Mouse (Mus musculus) 416B (cell line): Measurements from ENCODE around the gene Lhfp.

Experiments used
- DNase-seq: peaks from one replicate; pipeline ENCODE4 v3.0.0; 2011; ENCODE audit warnings: low read depth

Lhfp gene

DNA sequence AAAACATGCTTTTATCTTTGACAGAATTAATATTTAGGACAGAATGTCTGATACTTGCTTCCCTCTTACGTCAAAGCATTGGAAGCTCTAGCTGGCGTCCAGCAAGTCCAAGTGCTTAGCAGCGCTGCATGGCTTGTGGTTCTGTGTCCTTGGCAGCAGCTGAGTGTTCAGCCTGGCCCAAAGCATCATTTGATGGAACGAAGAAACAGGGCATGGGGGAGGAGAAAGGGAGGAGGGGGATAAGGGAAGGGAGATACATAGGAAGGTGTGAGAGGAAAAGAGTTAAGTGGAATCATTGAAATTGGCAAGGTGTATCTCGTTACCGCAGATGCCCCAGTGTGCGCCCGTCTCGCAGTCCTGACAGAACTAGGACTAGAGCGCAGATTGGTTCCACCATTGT, 124.0 kb downstream of the Lhfp start:
- DNase-seq = no peak

DNA sequence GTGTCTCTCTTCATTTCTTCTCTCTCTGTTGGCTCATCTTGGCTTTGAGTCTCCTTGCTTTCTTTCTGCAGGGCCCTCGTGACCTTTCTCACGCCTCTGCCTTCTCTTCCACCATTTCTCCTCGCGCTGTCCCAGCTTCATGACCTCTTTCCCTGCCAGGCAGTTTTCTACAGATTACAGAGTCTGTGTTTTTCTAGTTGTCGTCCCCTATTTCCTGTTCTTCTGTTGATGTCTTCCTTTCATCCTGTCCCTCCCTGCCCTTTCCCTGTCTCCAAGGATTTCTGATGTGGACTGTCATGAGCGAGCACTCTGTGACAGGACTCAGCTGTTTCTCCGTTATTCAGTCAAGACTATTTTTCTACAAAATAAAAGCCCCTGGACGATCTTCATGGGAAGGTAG, 124.7 kb downstream of the Lhfp start:
- no peak for DNase-seq

GRCm38 (mm10) chr3:53169486-53169885, 128.2 kb downstream of the Lhfp start:
- DNase-seq = no peak

GRCm38 (mm10) chr3:53173310-53174063, 132.2 kb downstream of the Lhfp start:
- no peak for DNase-seq

GRCm38 (mm10) chr3:53179936-53180335, 138.6 kb downstream of the Lhfp start:
- no peak for DNase-seq

- DNase-seq = no peak
Observed at GRCm38 (mm10) chr3:53185439-53185838, 144.1 kb downstream of the Lhfp start.

DNA sequence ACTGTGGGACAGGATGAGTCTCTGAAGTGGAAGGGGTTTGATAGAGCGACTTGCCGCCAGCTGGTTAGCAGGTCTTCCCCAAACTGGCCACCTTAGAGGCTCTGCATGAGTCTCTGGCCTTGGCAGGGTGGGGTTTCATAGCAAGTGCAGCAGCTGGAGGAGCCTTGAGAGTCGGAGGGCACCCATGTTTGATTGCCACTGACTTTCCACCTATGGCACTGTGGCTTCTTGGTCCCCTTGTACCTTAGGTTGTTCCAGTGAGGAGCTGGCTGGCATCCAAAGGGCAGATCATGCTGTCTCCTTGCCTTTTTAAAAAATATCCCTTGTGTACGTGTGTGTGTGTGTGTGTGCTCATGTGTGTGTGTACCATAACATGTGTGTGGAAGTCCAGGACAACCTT, 152.1 kb downstream of the Lhfp start:
- no peak for DNase-seq

DNA sequence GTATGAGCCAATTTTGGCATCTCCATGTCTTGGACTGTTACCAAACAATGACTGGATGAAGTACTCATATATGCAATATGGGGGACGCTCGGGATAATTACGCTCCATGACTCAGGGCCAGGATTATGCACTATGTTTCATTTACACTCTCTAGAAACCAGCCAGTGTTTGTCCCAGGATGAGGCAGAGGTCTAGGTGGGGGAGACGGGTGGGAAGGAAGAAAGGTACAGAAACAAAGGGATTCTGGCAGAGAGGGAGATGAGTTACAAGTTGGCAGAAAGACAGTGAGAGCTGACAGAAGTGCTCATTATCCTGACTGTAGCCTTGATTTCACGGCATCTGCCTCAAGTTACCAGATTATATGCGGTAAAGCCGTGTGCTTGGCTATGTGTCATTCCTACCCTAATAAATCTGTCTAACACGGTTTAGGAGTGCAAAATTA, 154.4 kb downstream of the Lhfp start:
- DNase-seq = no peak

- DNase-seq = no peak
Observed at GRCm38 (mm10) chr3:53200175-53200574, 158.8 kb downstream of the Lhfp start.

GRCm38 (mm10) chr3:53200853-53201252, 159.5 kb downstream of the Lhfp start:
- DNase-seq = no peak

GRCm38 (mm10) chr3:53201670-53202069, 160.3 kb downstream of the Lhfp start:
- DNase-seq = no peak

GRCm38 (mm10) chr3:53202184-53202583, 160.9 kb downstream of the Lhfp start:
- DNase-seq = no peak

GRCm38 (mm10) chr3:53202698-53203097, 161.4 kb downstream of the Lhfp start:
- DNase-seq = no peak

GRCm38 (mm10) chr3:53203656-53204055, 162.3 kb downstream of the Lhfp start:
- DNase-seq = no peak

- DNase-seq = no peak
Observed at GRCm38 (mm10) chr3:53204348-53204984, 163.1 kb downstream of the Lhfp start.

- DNase-seq = no peak
Observed at GRCm38 (mm10) chr3:53204985-53205365, 163.6 kb downstream of the Lhfp start.

- no peak for DNase-seq
Observed at GRCm38 (mm10) chr3:53205706-53206105, 164.4 kb downstream of the Lhfp start.

- DNase-seq = no peak
Observed at GRCm38 (mm10) chr3:53206509-53207224, 165.3 kb downstream of the Lhfp start.

GRCm38 (mm10) chr3:53207225-53207528, 165.8 kb downstream of the Lhfp start:
- DNase-seq = no peak

GRCm38 (mm10) chr3:53210691-53211526, 169.6 kb downstream of the Lhfp start:
- DNase-seq = no peak

DNA sequence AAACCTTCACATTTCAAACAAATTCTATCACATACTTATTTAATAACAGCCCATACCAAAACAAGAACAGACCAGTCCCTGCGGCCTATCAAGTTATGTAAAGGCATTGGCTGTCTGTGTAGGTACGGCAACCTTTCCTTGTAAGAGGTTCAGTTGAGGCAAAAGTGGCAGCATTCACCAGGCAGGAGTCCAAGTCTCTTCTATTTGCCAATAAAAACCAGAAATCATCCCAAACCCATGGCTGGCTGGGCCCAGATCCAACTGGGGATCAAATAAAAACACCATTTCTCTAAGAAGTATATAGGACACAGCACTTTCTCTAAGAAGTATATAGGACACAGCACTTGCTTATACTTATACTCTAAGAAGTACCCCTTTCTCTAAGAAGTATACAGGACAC, 171.3 kb downstream of the Lhfp start:
- no peak for DNase-seq

- DNase-seq = no peak
Observed at GRCm38 (mm10) chr3:53213346-53213745, 172.0 kb downstream of the Lhfp start.
